Mouse (Mus musculus) hindbrain, embryonic 10.5 days (tissue): ENCODE results near the gene Chst5. TPM values are rescaled to one million over a fixed set of nuclear protein-coding genes. Genes with fewer than 3 reads are reported as not detected.
A peak's percentile ranks its signal among the peaks of the same experiment; 100 is the strongest.

Experiments
- DNase-seq: peaks from one replicate; pipeline ENCODE4 v3.0.0-alpha.2; 2017; ENCODE audit warnings: low spot score
- H3K27ac ChIP-seq: fragments of 300-500 bp; sonication (generic); 2 replicates; pipeline ENCODE4 v1.5.1; 2016; ENCODE audit warnings: mild to moderate bottlenecking, moderate library complexity
- H3K27me3 ChIP-seq: fragments of 300-500 bp; sonication (generic); 2 replicates; pipeline ENCODE4 v1.6.1; 2016; ENCODE audit warnings: mild to moderate bottlenecking; ENCODE audit not compliant: poor library complexity, insufficient read depth, severe bottlenecking
- H3K36me3 ChIP-seq: fragments of 300-500 bp; sonication (generic); 2 replicates; pipeline ENCODE4 v1.6.1; 2016; ENCODE audit warnings: mild to moderate bottlenecking, moderate library complexity
- H3K4me1 ChIP-seq: fragments of 300-500 bp; sonication (generic); replicated peaks from 2 replicates; pipeline ENCODE4 v1.6.1; 2016; ENCODE audit warnings: mild to moderate bottlenecking
- H3K4me3 ChIP-seq: fragments of 300-500 bp; sonication (generic); 2 replicates; pipeline ENCODE4 v1.5.1; 2016; ENCODE audit warnings: mild to moderate bottlenecking, moderate library complexity
- H3K9me3 ChIP-seq: fragments of 300-500 bp; sonication (generic); 2 replicates; pipeline ENCODE4 v1.6.1; 2016; ENCODE audit warnings: mild to moderate bottlenecking, moderate library complexity
- WGBS: fragments of 180-500 bp; shearing (Covaris S2); methylation state at CpG from one replicate; pipeline ENCODE4 v1.1.7; 2016; 5-methylcytosine and 5-hydroxymethylcytosine counted together
- polyA plus RNA-seq: library from polyadenylated mRNA; unstranded; fragments of >200 nt; fragmentation: Nextera tagmentation; extraction: Ambion mirVana; gene quantifications from 2 replicates; pipeline ENCODE4 v1.2.1, GENCODE M21; 2016

The Chst5 gene
- polyA plus RNA-seq: 4.6 and 4.9 TPM in 2 replicates

DNA sequence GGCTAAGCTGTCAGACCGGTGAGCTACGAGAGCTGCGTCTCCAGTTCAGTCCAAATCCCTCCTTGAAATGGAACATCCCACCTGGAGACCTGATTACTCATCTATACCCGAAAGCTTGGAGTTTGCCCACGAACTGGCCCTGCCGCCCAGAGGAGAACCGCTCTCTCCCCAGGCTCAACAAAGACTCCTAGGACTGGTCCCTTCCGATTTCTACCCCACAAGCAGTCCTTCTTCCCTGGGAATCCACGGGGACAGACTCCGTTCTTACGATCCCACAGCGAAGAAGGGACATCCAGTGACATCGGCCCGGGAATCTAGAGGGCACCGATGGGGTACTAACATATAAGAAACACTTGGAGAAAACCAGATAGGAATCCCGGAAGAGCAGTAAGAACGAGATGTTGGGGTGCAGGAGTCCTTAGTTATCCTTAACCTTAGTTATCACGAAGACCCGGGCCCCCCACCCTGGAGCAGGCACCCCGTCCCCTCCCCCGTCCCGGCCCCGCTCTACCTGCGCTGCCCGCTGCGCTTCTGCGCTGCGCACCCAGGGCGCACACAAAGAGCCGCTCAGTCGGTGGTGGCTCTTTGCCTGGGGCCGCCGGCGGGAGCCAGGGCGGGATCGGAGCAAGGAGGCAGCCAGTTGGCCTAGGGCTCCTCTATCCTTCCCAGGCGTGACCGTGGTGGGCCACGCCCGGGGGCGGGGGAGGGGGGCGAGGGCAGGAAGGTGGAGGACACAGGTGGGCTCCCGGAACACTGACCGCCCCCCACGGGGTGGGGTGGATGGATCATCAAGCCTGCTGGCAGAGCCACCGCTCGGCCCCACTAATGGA lies at the start of gene Chst5:
TSS of gene Chst5 (minus strand) at position 827 of the 830 bp plus-strand sequence.
- WGBS: 4% methylated on average over 47 of the region's 47 CpGs
- H3K27ac ChIP-seq: peak within 1 kb of the TSS; percentile 86
- H3K27me3 ChIP-seq: peaks cover 35% of the 10 kb centered on the region
- H3K36me3 ChIP-seq: peaks cover 7% of the 10 kb centered on the region; the same call in 1 of the 2 replicates
- peak within 1 kb of the TSS; percentile 59 for H3K4me3 ChIP-seq
- peaks cover 21% of the 10 kb centered on the region for H3K4me1 ChIP-seq
- H3K9me3 ChIP-seq: no peaks in the 10 kb centered on the region
- DNase-seq: peak; percentile 62

DNA sequence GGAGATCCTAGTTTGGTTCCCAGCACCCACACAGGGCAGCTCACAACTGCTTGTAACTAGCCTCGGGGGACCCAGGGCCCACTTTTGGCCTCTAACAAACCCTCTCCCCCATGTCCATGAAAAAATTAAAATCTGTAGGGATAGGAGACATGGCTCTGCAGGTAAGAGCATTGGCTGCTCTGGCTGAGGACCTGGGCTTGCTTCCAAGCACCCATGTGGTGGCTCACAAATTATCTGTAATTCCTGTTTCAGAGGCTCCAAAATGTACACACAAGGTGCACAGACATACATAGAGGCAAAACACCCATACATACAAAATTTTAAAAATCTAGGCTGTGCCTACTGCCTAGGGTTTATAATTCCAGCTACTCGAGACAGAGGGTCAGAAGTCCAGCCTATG lies 47.0 kb upstream of the Chst5 start:
- no peaks in the 10 kb centered on the region for H3K9me3 ChIP-seq
- peaks cover 82% of the 10 kb centered on the region for H3K36me3 ChIP-seq
- H3K27me3 ChIP-seq: no peaks in the 10 kb centered on the region
- WGBS: 95% methylated on average over 2 of the region's 2 CpGs
- no peak overlapping the region for H3K4me3 ChIP-seq
- H3K27ac ChIP-seq: no peak overlapping the region
- DNase-seq: no peak
- no peaks in the 10 kb centered on the region for H3K4me1 ChIP-seq

DNA sequence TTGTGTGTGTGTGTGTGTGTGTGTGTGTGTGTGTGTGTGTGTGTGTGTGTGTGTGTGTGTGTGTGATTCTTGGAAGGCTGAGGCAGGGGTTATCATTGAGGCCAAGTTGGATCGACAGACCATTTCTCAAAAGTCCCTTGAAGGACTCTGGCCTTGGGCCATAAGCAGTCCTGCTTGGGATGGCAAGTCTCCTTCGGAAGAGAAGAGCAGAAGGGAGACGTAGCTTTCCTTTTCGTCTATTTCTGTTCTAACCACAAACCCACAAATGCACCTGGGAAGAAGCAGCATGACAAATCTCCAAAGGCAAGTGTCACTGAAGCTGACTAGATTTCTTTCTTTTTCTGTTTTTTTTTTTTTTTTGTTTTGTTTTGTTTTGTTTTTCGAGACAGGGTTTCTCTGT lies 45.6 kb upstream of the Chst5 start:
- Histone ChIP-seq H3K4me1 (no peaks in the 10 kb centered on the region), H3K4me3 (no peak overlapping the region), H3K9me3 (no peaks in the 10 kb centered on the region), H3K27me3 (no peaks in the 10 kb centered on the region), H3K36me3 (peaks cover 89% of the 10 kb centered on the region), H3K27ac (no peak overlapping the region)
- DNase-seq: no peak
- 95% methylated on average over 5 of the region's 5 CpGs for WGBS

DNA sequence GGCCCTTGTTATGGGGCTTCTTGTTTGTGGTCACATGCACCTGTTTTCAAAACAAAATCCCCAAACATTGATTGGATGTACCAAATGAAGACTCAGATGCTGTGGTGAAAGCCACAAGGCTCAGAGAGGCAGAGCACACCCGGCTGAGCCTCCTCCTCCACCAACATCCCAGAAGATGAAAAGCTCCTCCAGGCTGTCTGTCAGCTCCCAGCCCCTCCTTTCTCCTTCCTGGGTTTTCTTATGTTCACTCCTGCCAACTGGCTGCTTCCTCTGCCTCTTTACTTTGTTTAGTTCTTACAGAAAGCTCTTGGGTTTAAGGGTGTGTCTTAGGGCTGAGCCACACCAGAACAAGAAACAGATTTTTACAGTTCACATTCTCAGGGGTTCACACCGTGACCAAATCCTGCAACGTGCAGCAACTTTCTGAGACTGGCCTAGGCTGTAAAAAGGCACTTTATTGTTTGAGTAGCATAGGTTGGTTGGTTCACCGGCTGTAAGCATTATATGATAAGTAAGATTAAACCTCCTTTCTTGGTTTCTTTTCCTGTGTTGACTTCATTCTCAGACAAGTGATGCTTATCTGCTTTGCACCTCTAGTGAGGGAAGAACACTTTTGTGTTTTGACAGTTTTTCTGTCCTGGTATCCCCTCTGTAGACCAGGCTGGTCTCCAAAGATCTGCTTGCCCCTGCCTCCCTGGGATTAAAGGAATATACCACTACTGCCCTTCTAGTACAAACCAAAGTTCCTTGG lies 44.8 kb upstream of the Chst5 start:
- no peak for DNase-seq
- H3K4me1 ChIP-seq: no peaks in the 10 kb centered on the region
- no peaks in the 10 kb centered on the region for H3K27me3 ChIP-seq
- H3K4me3 ChIP-seq: no peak overlapping the region
- H3K9me3 ChIP-seq: no peaks in the 10 kb centered on the region
- peaks cover 91% of the 10 kb centered on the region for H3K36me3 ChIP-seq
- H3K27ac ChIP-seq: no peak overlapping the region
- WGBS: 94% methylated on average over 4 of the region's 4 CpGs

DNA sequence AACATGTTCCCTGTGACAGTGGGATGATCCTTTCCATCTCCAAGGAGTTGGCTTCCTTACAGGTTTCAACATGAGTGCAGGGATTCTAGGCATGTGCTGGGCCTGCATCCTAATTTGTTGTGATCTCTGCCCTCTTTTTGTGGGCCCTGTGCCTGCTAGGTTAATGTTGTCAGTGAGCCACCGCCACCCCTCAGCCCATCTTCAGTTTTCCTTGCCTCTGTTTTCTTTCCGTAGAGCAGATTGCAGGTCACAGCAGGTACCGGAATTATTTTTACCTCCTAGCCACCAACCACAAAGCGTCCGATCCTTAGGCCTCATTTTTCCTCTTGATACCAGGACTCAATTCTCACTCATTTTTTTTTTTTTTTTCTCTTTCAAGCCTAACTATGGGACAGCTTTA lies 41.7 kb upstream of the Chst5 start:
- DNase-seq: no peak
- peaks cover 92% of the 10 kb centered on the region for H3K36me3 ChIP-seq
- H3K4me1 ChIP-seq: no peaks in the 10 kb centered on the region
- no peak overlapping the region for H3K4me3 ChIP-seq
- no peaks in the 10 kb centered on the region for H3K27me3 ChIP-seq
- 96% methylated on average over 5 of the region's 5 CpGs for WGBS
- no peak overlapping the region for H3K27ac ChIP-seq
- H3K9me3 ChIP-seq: no peaks in the 10 kb centered on the region

DNA sequence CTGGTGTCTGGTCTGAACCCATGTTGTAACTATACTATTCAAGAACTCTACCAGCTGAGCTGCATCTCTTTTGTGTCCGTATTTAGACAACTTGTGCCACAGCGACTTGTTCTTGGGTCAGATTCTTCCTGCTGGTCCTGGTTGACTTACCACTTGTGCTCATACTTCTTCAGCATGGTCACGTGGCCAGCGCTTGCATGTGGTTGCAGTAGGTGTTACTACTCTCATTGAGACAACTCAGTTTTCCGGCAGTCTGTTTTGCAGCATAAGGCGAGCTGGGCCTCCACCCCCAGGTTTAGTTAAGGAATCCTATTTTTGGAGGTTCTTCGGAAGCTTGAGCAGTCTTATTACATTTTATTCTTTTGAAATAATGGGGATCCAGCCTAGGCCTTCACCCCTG lies 41.1 kb upstream of the Chst5 start:
- H3K4me3 ChIP-seq: no peak overlapping the region
- H3K36me3 ChIP-seq: peaks cover 92% of the 10 kb centered on the region
- H3K4me1 ChIP-seq: no peaks in the 10 kb centered on the region
- DNase-seq: no peak
- 94% methylated on average over 7 of the region's 7 CpGs for WGBS
- H3K27me3 ChIP-seq: no peaks in the 10 kb centered on the region
- H3K9me3 ChIP-seq: no peaks in the 10 kb centered on the region
- H3K27ac ChIP-seq: no peak overlapping the region

DNA sequence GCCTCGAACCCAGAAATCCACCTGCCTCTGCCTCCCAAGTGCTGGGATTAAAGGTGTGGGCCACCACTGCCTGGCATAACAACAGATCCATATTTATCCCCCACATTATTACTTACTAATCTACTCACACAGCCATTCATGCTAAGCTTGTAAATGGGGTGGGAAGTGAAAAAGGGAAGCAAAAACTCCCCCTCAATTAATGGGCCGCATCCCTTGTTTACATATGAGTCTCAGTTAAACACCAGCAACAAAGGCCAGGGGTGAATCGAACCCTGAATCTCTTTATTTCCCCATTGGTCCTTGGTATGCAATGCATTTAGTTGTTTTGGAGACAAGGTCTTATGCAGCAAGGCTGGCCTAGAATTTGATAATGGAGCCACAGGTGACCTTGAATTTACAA lies 40.6 kb upstream of the Chst5 start:
- no peaks in the 10 kb centered on the region for H3K4me1 ChIP-seq
- no peaks in the 10 kb centered on the region for H3K9me3 ChIP-seq
- H3K27me3 ChIP-seq: no peaks in the 10 kb centered on the region
- H3K36me3 ChIP-seq: peaks cover 92% of the 10 kb centered on the region
- no peak overlapping the region for H3K4me3 ChIP-seq
- no peak overlapping the region for H3K27ac ChIP-seq
- no peak for DNase-seq
- 92% methylated on average over 3 of the region's 3 CpGs for WGBS

DNA sequence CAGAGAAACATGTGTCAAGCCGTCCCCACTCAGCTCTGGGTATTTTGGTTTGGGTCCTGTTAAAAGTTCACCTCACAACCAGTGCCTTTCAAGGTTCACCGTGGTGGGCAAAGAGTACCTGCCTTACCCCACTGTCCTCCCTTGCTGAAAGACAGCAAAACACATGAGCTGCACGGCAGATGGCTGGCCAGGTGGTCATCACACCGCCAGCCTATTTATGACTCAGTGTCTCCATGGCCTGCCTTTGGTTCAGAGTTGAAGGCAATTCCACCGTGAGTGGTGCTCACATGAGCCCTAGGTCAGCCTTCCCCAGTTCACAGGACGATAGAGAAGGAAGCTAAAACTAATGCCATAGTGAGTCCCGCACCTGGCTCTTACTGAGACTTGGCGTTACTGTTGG lies 37.7 kb upstream of the Chst5 start:
- Histone ChIP-seq H3K36me3 (peaks cover 92% of the 10 kb centered on the region), H3K27me3 (no peaks in the 10 kb centered on the region), H3K4me3 (no peak overlapping the region), H3K27ac (no peak overlapping the region), H3K9me3 (no peaks in the 10 kb centered on the region), H3K4me1 (no peaks in the 10 kb centered on the region)
- no peak for DNase-seq
- 90% methylated on average over 8 of the region's 8 CpGs for WGBS

DNA sequence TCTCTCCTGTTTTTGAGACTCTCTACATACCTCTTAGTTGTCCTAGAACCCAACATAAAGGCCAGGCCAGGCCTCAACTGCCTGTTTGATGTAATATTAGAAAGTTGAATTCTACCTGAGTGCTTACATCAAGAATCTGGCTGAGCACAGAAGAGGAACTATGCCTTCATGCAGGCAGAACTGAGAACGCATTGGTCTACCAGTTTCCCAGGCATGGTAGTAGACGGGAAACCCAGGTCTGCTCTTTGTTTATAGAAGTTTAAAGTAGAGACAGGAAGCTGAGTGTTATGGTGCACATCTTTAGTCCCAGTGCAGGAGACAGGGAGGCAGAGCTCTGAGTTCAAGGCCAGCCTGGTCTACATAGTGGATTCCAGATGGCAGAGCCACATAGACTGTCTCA lies 36.9 kb upstream of the Chst5 start:
- H3K27me3 ChIP-seq: no peaks in the 10 kb centered on the region
- no peaks in the 10 kb centered on the region for H3K9me3 ChIP-seq
- DNase-seq: no peak
- no peak overlapping the region for H3K27ac ChIP-seq
- no peak overlapping the region for H3K4me3 ChIP-seq
- peaks cover 97% of the 10 kb centered on the region for H3K36me3 ChIP-seq
- WGBS: 95% methylated on average over 2 of the region's 2 CpGs
- peaks cover 1% of the 10 kb centered on the region; the same call in 1 of the 2 replicates for H3K4me1 ChIP-seq

DNA sequence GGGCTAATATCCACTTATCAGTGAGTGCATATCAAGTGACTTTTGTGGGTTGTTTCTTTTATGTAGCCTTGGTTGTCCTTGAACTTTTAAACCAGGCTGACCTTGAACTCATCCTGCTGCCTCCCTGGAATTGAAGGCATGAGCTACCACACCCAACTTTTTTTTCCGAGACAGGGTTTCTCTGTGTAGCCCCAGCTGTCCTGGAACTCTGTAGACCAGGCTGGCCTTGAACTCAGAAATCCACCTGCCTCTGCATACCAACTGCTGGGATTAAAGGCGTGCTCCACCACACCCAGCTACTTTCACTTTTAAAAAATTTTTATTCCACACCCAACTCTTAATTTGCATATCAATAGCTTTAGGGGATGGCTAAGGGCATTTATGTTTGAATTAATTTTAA lies 33.3 kb upstream of the Chst5 start:
- no peak overlapping the region for H3K4me3 ChIP-seq
- 89% methylated on average over 2 of the region's 2 CpGs for WGBS
- H3K27ac ChIP-seq: no peak overlapping the region
- H3K4me1 ChIP-seq: peaks cover 21% of the 10 kb centered on the region
- H3K9me3 ChIP-seq: no peaks in the 10 kb centered on the region
- peaks cover 66% of the 10 kb centered on the region for H3K36me3 ChIP-seq
- no peak for DNase-seq
- no peaks in the 10 kb centered on the region for H3K27me3 ChIP-seq

DNA sequence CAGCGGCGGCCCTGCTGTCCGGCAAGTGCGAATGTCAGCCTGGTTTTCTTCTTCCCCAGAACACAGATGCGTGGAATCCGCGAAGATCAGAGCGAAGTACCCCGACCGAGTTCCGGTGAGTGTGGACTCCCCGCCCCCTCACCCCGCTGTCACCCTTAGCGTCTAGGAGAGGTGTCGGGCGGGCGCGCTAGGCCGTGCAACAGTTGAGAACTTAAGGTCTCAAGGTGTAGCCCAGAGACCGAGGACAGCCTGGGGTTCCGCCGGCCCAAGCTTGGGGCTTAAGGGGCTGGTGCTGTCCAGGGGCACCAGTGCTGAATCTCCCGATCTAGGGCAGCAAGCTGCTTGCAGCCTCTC lies 30.8 kb upstream of the Chst5 start:
- 1% methylated on average over 23 of the region's 23 CpGs for WGBS
- DNase-seq: peak; percentile 36
- peak overlapping the region; percentile 96 for H3K4me3 ChIP-seq
- no peaks in the 10 kb centered on the region for H3K9me3 ChIP-seq
- peaks cover 21% of the 10 kb centered on the region for H3K4me1 ChIP-seq
- H3K27ac ChIP-seq: peak overlapping the region; percentile 92
- H3K27me3 ChIP-seq: no peaks in the 10 kb centered on the region
- peaks cover 42% of the 10 kb centered on the region for H3K36me3 ChIP-seq

DNA sequence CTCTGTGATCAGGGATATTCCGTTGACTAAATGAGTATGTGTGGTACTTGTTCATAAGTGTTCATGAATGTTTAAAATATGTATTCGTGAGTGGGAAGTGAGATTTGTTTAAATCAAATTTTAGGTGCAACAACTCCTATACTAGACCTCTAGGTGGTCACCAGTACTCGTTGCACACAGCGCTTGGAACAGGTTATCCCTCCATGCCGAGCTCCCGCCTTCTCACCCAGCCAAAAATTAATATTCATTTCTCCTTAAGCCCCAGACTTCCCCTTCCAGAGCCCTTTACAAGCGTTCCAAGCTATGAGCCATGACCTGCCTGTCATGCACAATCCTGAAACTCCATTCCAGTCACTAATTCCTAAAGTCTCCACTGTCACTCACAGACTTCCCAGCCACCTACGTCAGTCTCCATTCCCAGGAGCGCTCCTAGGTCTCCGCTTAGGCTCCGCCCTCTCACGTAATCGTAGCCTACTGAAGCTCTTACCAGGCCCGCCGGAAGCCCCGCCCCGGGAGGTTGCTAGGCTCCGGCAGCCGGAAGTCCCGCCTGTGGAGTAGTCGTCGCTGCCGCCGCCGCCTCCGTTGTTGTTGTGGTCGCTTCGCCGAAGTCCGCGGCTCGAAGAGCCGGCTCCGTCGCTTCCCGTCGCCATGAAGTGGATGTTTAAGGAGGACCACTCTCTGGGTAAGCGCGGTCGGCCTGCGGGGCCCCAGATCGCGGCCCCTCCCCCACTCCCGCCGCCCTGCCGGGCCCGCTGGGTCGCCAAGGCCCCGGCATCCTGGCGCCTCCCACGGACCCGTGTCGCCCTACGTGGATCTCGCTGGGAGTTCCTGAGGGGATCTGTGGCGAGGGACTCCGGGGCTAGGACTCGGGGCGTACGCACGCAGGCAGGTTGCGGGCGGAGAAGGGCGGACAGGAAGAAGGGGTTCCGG lies 30.2 kb upstream of the Chst5 start, which contains the start of gene Gabarapl2:
TSS of gene Gabarapl2 (plus strand) at position 533 of the 930 bp plus-strand sequence.
- H3K27me3 ChIP-seq: no peaks in the 10 kb centered on the region

More for the DNA sequence above, 30.2 kb upstream of the Chst5 start, which contains the start of gene Gabarapl2:
- H3K9me3 ChIP-seq: no peaks in the 10 kb centered on the region
- WGBS: under 1% methylated on average over 65 of the region's 65 CpGs
- DNase-seq: peak; percentile 96
- H3K36me3 ChIP-seq: peaks cover 36% of the 10 kb centered on the region
- peak within 1 kb of the TSS; percentile 92 for H3K27ac ChIP-seq
- peak within 1 kb of the TSS; percentile 96 for H3K4me3 ChIP-seq
- H3K4me1 ChIP-seq: peaks cover 21% of the 10 kb centered on the region
